Comparison of ENCODE assay signal across 8 mouse cellular contexts in the genomic region with DNA sequence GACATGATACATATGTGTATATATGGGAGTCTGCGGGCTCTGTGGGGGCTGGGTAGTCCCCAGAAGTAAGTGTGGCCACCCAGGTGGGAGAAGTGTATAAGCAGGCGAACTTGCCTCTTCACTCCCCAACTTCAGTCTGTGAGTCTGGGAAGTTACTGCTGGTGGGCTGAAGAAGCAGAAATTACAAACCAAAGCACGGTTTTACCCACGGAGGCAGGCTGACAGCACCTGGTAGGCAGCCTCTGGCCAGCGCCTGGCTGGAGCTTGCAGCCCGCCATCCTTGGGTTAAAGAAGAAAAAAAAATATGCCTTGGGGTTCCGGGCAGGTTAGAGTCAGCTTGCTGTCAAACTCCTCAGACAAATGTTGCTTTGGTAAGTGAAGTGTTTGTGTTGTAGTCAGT.
DNase-seq lines count a peak whose midpoint lies in the region; ATAC-seq and TF ChIP-seq lines count a peak whose summit lies in the region.

No protein-coding gene starts in this region.

- no peaks in the 10 kb centered on the region for H3K27me3 ChIP-seq in forebrain, embryonic 16.5 days (replicated peaks; ENCODE audit: control insufficient read depth, insufficient read depth, low read length)
- peaks cover 20% of the 10 kb centered on the region for H3K27me3 ChIP-seq in liver, postnatal 0 days (ENCODE audit: insufficient read depth, low read length)

- H3K4me3 ChIP-seq in gastrocnemius, adult 2 months, result peak overlapping the region; percentile 86
- H3K4me3 ChIP-seq in forebrain, embryonic 16.5 days (replicated peaks; ENCODE audit: low read length), result peak overlapping the region; percentile 65
- H3K4me3 ChIP-seq in liver, postnatal 0 days (ENCODE audit: low read depth, low read length), result peak overlapping the region; percentile 51

- H3K9me3 ChIP-seq in forebrain, embryonic 16.5 days (ENCODE audit: control insufficient read depth, low read length), result no peaks in the 10 kb centered on the region
- H3K9me3 ChIP-seq in liver, postnatal 0 days (ENCODE audit: low read length), result no peaks in the 10 kb centered on the region

- no peaks in the 10 kb centered on the region for H3K36me3 ChIP-seq in forebrain, embryonic 16.5 days (ENCODE audit: control insufficient read depth, insufficient read depth)
- H3K36me3 ChIP-seq in liver, postnatal 0 days (replicated peaks; ENCODE audit: insufficient read depth, low read length), result no peaks in the 10 kb centered on the region

- no peak for TF ChIP-seq CTCF in gastrocnemius, adult 2 months (IDR thresholded peaks at IDR 0.05)
- TF ChIP-seq CTCF in liver, postnatal 0 days (IDR thresholded peaks at IDR 0.05; ENCODE audit: low read depth), result no peak

- peak overlapping the region; percentile 56 for H3K4me2 ChIP-seq in forebrain, embryonic 16.5 days (ENCODE audit: low read length)
- peak overlapping the region; percentile 87 for H3K4me2 ChIP-seq in liver, postnatal 0 days (ENCODE audit: low read depth, low read length)

- intact Hi-C loops in gastrocnemius, adult 2 months (cut with DNase I), result no loop called here

- DNase-seq in gastrocnemius, adult 2 months, result no peak
- DNase-seq in gastrocnemius, adult 8-10 months (ENCODE audit: low spot score in 2 of 2), result no peak
- DNase-seq in A20 (ENCODE audit: low read depth, low spot score), result peak; percentile 32
- DNase-seq in liver, postnatal 0 days, result no peak
- DNase-seq in gastrocnemius, postnatal 25 days, result no peak
- no peak for DNase-seq in urinary bladder, postnatal 10 days (ENCODE audit: low spot score)
- no peak for DNase-seq in urinary bladder, postnatal 25 days (ENCODE audit: low spot score)

- H3K9ac ChIP-seq in forebrain, embryonic 16.5 days (replicated peaks; ENCODE audit: low read depth, low read length), result peak overlapping the region; percentile 83
- H3K9ac ChIP-seq in liver, postnatal 0 days (replicated peaks), result no peak overlapping the region

- H3K4me1 ChIP-seq in forebrain, embryonic 16.5 days (replicated peaks; ENCODE audit: control insufficient read depth, insufficient read depth, low read length), result peaks cover 46% of the 10 kb centered on the region
- H3K4me1 ChIP-seq in liver, postnatal 0 days (ENCODE audit: insufficient read depth), result peaks cover 14% of the 10 kb centered on the region

- ATAC-seq in forebrain, embryonic 16.5 days, result no peak
- no peak for ATAC-seq in liver, postnatal 0 days

- WGBS in forebrain, embryonic 16.5 days, result 0% methylated on average over 7 of the region's 7 CpGs
- WGBS in liver, postnatal 0 days (ENCODE audit: insufficient replicate concordance), result 16% methylated on average over 7 of the region's 7 CpGs

- H3K27ac ChIP-seq in gastrocnemius, adult 2 months, result peak overlapping the region; percentile 70
- peak overlapping the region; percentile 98 for H3K27ac ChIP-seq in forebrain, embryonic 16.5 days (ENCODE audit: low read length)
- H3K27ac ChIP-seq in liver, postnatal 0 days (ENCODE audit: low read depth), result no peak overlapping the region

- no peak for TF ChIP-seq EP300 in liver, postnatal 0 days (IDR thresholded peaks at IDR 0.05; ENCODE audit: low read depth)
